Mouse (Mus musculus) embryonic stem cell, embryonic (primary cell): ENCODE results near the gene Plekhh1.

Source experiments
- CTCF ChIA-PET, 4 experiments: fragments of 300-600 bp in 2 of 4; fragments of 350-600 bp in 2 of 4; sonication (Branson Sonifier 250); formaldehyde crosslinking; loops; one replicate each; lab custom pipeline; 2022; ENCODE audit warnings: inconsistent platforms in 2 of 4; lab: Charles Lee
- POLR2A ChIA-PET, 4 experiments: fragments of 300-600 bp in 2 of 4; fragments of 350-600 bp in 2 of 4; sonication (Branson Sonifier 250); formaldehyde crosslinking; loops; one replicate each; lab custom pipeline; 2022; ENCODE audit warnings: antibody characterized with exemption in 4 of 4, inconsistent platforms in 1 of 4; lab: Charles Lee

Plekhh1 gene

GRCm38 (mm10) chr12:79049807-79050206 lies 20.8 kb downstream of the Plekhh1 start:
- ChIA-PET CTCF (interaction anchor here in 2 of 4 experiments (0.7 to 1.5 kb wide), 3 partner anchors 27 to 131 kb away, joined by 3 read pairs; no protein-coding TSS in a partner anchor), POLR2A (interaction anchor here in 3 of 4 experiments (1.3 to 2.3 kb wide), 6 partner anchors 9 to 40 kb away, joined by 3 to 9 read pairs (median 6); partner anchors contain the start of genes Pigh (in 1 of the 3) and Plekhh1 (in 1 of the 3))

- ChIA-PET CTCF (interaction anchor here in 2 of 4 experiments (0.7 to 1.5 kb wide), 3 partner anchors 28 to 132 kb away, joined by 3 read pairs; no protein-coding TSS in a partner anchor), POLR2A (interaction anchor here in 3 of 4 experiments (0.9 to 2.3 kb wide), 5 partner anchors 10 to 246 kb away, joined by 3 to 9 read pairs (median 5); partner anchors contain the start of genes Plekhh1 (in 1 of the 3) and Rad51b (in 1 of the 3))
These were observed 21.7 kb downstream of the Plekhh1 start for GRCm38 (mm10) chr12:79050545-79051212.

GRCm38 (mm10) chr12:79052073-79052472 lies 23.1 kb downstream of the Plekhh1 start:
- ChIA-PET POLR2A (interaction anchor here in 2 of 4 experiments (1.0 to 1.9 kb wide), 6 partner anchors 8 to 245 kb away, joined by 3 to 6 read pairs (median 4); partner anchors contain the start of gene Rad51b (in 1 of the 2)), CTCF (interaction anchor here in 1 of 4 experiments (0.6 kb wide), 1 partner anchor 1220 kb away, joined by 3 read pairs; no protein-coding TSS in a partner anchor)

- ChIA-PET POLR2A (interaction anchor here in 2 of 4 experiments (0.9 to 2.0 kb wide), 5 partner anchors 9 to 34 kb away, joined by 3 to 5 read pairs (median 4); partner anchors contain the start of genes Pigh (in 1 of the 2) and Plekhh1 (in 1 of the 2)), CTCF (interaction anchor here in 1 of 4 experiments (0.7 to 1.8 kb wide), 2 partner anchors 136 kb away, joined by 3 to 6 read pairs; no protein-coding TSS in a partner anchor)
These were observed 26.3 kb downstream of the Plekhh1 start for GRCm38 (mm10) chr12:79055276-79055675.

GRCm38 (mm10) chr12:79059573-79059972 lies 30.6 kb downstream of the Plekhh1 start:
- CTCF ChIA-PET, result interaction anchor here in 2 of 4 experiments (1.2 to 1.5 kb wide), 2 partner anchors 140 to 141 kb away, joined by 3 to 5 read pairs; no protein-coding TSS in a partner anchor
- POLR2A ChIA-PET, result interaction anchor here in 3 of 4 experiments (1.3 to 3.5 kb wide), 5 partner anchors 11 to 46 kb away, joined by 3 to 19 read pairs (median 5); no protein-coding TSS in a partner anchor

GRCm38 (mm10) chr12:79060134-79060533 lies 31.2 kb downstream of the Plekhh1 start:
- ChIA-PET POLR2A (interaction anchor here in 3 of 4 experiments (0.7 to 3.5 kb wide), 14 partner anchors 8 to 199 kb away, joined by 3 to 19 read pairs (median 3); partner anchors contain the start of genes Atp6v1d (in 1 of the 3), Eif2s1 (in 1 of the 3) and Plekhh1 (in 1 of the 3)), CTCF (interaction anchor here in 3 of 4 experiments (0.9 to 5.1 kb wide), 4 partner anchors 33 to 141 kb away, joined by 3 to 16 read pairs (median 4); no protein-coding TSS in a partner anchor)

- POLR2A ChIA-PET, result interaction anchor here in 3 of 4 experiments (0.6 to 3.5 kb wide), 20 partner anchors 8 to 934 kb away, joined by 3 to 19 read pairs (median 3); partner anchors contain the start of genes Plekhh1 (in 2 of the 3), Atp6v1d (in 1 of the 3) and Eif2s1 (in 1 of the 3)
These were observed 32.0 kb downstream of the Plekhh1 start for GRCm38 (mm10) chr12:79060766-79061652.

GRCm38 (mm10) chr12:79064451-79064850 lies 35.5 kb downstream of the Plekhh1 start:
- ChIA-PET CTCF (interaction anchor here in 1 of 4 experiments (5.1 kb wide), 1 partner anchor 146 kb away, joined by 16 read pairs; no protein-coding TSS in a partner anchor), POLR2A (interaction anchor here in 1 of 4 experiments (0.8 to 2.2 kb wide), 3 partner anchors 9 to 147 kb away, joined by 3 to 8 read pairs (median 3); no protein-coding TSS in a partner anchor)

More at GRCm38 (mm10) chr12:79060766-79061652, 32.0 kb downstream of the Plekhh1 start:
- CTCF ChIA-PET, result interaction anchor here in 3 of 4 experiments (0.9 to 5.1 kb wide), 5 partner anchors 32 to 142 kb away, joined by 3 to 16 read pairs (median 5); no protein-coding TSS in a partner anchor

- ChIA-PET CTCF (interaction anchor here in 1 of 4 experiments (0.8 to 2.4 kb wide), 2 partner anchors 147 to 148 kb away, joined by 3 to 8 read pairs; no protein-coding TSS in a partner anchor), POLR2A (interaction anchor here in 2 of 4 experiments (0.8 to 1.4 kb wide), 2 partner anchors 14 to 24 kb away, joined by 3 to 5 read pairs; no protein-coding TSS in a partner anchor)
These were observed 37.5 kb downstream of the Plekhh1 start for GRCm38 (mm10) chr12:79066431-79066830.

GRCm38 (mm10) chr12:79067526-79067925 lies 38.6 kb downstream of the Plekhh1 start:
- CTCF ChIA-PET, result interaction anchor here in 1 of 4 experiments (2.4 kb wide), 1 partner anchor 148 kb away, joined by 8 read pairs; no protein-coding TSS in a partner anchor
- POLR2A ChIA-PET, result interaction anchor here in 3 of 4 experiments (1.0 to 1.5 kb wide), 3 partner anchors 8 to 26 kb away, joined by 3 to 5 read pairs (median 5); no protein-coding TSS in a partner anchor

- ChIA-PET CTCF (interaction anchor here in 2 of 4 experiments (0.5 to 2.4 kb wide), 3 partner anchors 29 to 156 kb away, joined by 3 to 9 read pairs (median 8); no protein-coding TSS in a partner anchor), POLR2A (interaction anchor here in 3 of 4 experiments (1.0 to 1.5 kb wide), 6 partner anchors 7 to 33 kb away, joined by 3 to 8 read pairs (median 4); no protein-coding TSS in a partner anchor)
These were observed 39.3 kb downstream of the Plekhh1 start for GRCm38 (mm10) chr12:79068306-79068705.

- POLR2A ChIA-PET, result interaction anchor here in 1 of 4 experiments (0.6 to 1.5 kb wide), 6 partner anchors 12 to 944 kb away, joined by 3 to 8 read pairs (median 4); no protein-coding TSS in a partner anchor
- CTCF ChIA-PET, result interaction anchor here in 2 of 4 experiments (0.8 to 1.9 kb wide), 2 partner anchors 46 to 150 kb away, joined by 4 to 7 read pairs; no protein-coding TSS in a partner anchor
These were observed 40.2 kb downstream of the Plekhh1 start for GRCm38 (mm10) chr12:79069187-79069608.

- ChIA-PET CTCF (interaction anchor here in 2 of 4 experiments (0.8 to 2.9 kb wide), 3 partner anchors 47 to 151 kb away, joined by 4 to 8 read pairs (median 7); no protein-coding TSS in a partner anchor), POLR2A (interaction anchor here (0.6 to 2.8 kb wide), 14 partner anchors 9 to 1155 kb away, joined by 3 to 19 read pairs (median 4); partner anchors contain the start of gene Plekhh1 (in 2 of the 4))
These were observed 41.0 kb downstream of the Plekhh1 start for GRCm38 (mm10) chr12:79069916-79070315.

- CTCF ChIA-PET, result interaction anchor here in 3 of 4 experiments (0.5 to 2.9 kb wide), 5 partner anchors 26 to 152 kb away, joined by 3 to 8 read pairs (median 7); no protein-coding TSS in a partner anchor
- POLR2A ChIA-PET, result interaction anchor here (0.6 to 2.8 kb wide), 20 partner anchors 8 to 223 kb away, joined by 3 to 19 read pairs (median 4); partner anchors contain the start of genes Plekhh1 (in 2 of the 4) and Pigh (in 1 of the 4)
These were observed 41.9 kb downstream of the Plekhh1 start for GRCm38 (mm10) chr12:79070736-79071333.

GRCm38 (mm10) chr12:79072576-79072975 lies 43.6 kb downstream of the Plekhh1 start:
- CTCF ChIA-PET, result interaction anchor here in 2 of 4 experiments (0.6 to 2.9 kb wide), 2 partner anchors 153 to 280 kb away, joined by 5 to 8 read pairs; no protein-coding TSS in a partner anchor
- POLR2A ChIA-PET, result interaction anchor here in 2 of 4 experiments (1.6 to 3.8 kb wide), 4 partner anchors 7 to 43 kb away, joined by 5 to 19 read pairs (median 11); partner anchors contain the start of gene Plekhh1 (in 1 of the 2)
